Mouse (Mus musculus) neural tube, embryonic 12.5 days (tissue): ENCODE results near the gene Fam222a. TPM values are rescaled to one million over a fixed set of nuclear protein-coding genes. Genes with fewer than 3 reads are reported as not detected.

Source experiments
- ATAC-seq: fragments of 200-750 bp; cut with Nextera tagmentation; 2 replicates; pipeline ENCODE4 v1.8.0; 2017; ENCODE audit warnings: low read depth, mild to moderate bottlenecking, moderate TSS enrichment, moderate library complexity; ENCODE audit not compliant: low FRiP score
- H3K27ac ChIP-seq: fragments of 300-500 bp; sonication (generic); 2 replicates; pipeline ENCODE4 v1.5.1; 2016
- H3K27me3 ChIP-seq: fragments of 300-500 bp; sonication (generic); replicated peaks from 2 replicates; pipeline ENCODE4 v1.6.1; 2016; ENCODE audit warnings: mild to moderate bottlenecking
- H3K36me3 ChIP-seq: fragments of 300-500 bp; sonication (generic); 2 replicates; pipeline ENCODE4 v1.6.1; 2016; ENCODE audit warnings: mild to moderate bottlenecking
- H3K4me1 ChIP-seq: fragments of 300-500 bp; sonication (generic); 2 replicates; pipeline ENCODE4 v1.6.1; 2016
- H3K4me2 ChIP-seq: fragments of 300-500 bp; sonication (generic); replicated peaks from 2 replicates; pipeline ENCODE4 v1.6.1; 2016; ENCODE audit warnings: mild to moderate bottlenecking
- H3K4me3 ChIP-seq: fragments of 300-500 bp; sonication (generic); 2 replicates; pipeline ENCODE4 v1.5.1; 2016
- H3K9ac ChIP-seq: fragments of 300-500 bp; sonication (generic); 2 replicates; pipeline ENCODE4 v1.6.1; 2016; ENCODE audit warnings: mild to moderate bottlenecking
- H3K9me3 ChIP-seq: fragments of 300-500 bp; sonication (generic); 2 replicates; pipeline ENCODE4 v1.6.1; 2016; ENCODE audit warnings: mild to moderate bottlenecking
- WGBS: fragments of 180-500 bp; shearing (Covaris S2); methylation state at CpG from one replicate; pipeline ENCODE4 v1.1.7; 2016; 5-methylcytosine and 5-hydroxymethylcytosine counted together
- polyA plus RNA-seq: library from polyadenylated mRNA; unstranded; fragments of >200 nt; fragmentation: Nextera tagmentation; extraction: Ambion mirVana; gene quantifications from 2 replicates; pipeline ENCODE4 v1.2.1, GENCODE M21; 2016

Fam222a gene
- polyA plus RNA-seq, 1 experiment from 2014 or later = 8.0 TPM

DNA sequence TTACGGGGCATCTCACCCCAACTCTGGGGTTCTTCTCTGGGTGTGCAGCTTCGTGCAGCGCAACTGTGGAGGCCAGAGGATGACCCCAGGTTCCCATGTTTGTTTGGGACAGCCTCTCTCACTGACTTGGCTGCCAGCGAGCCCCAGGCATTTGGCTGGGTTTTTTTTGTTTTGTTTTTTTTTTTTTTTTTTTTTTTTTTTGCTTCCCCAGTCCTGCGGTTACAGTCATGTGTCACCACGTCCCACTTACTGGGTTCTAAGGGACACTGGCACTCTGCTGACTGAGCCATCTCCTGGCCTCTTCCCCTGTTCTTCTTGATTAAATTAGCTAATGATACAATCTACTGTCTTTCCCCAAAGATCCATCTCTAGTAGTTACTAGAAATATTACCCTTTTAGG is 29.8 kb downstream of the Fam222a start:
- Histone ChIP-seq H3K36me3 (peaks cover 12% of the 10 kb centered on the region; the same call in 1 of the 2 replicates), H3K27ac (no peak overlapping the region), H3K9me3 (no peaks in the 10 kb centered on the region), H3K4me1 (peaks cover 34% of the 10 kb centered on the region), H3K27me3 (no peaks in the 10 kb centered on the region), H3K9ac (no peak overlapping the region), H3K4me3 (no peak overlapping the region), H3K4me2 (no peak overlapping the region)
- no peak for ATAC-seq
- 72% methylated on average over 6 of the region's 6 CpGs for WGBS

DNA sequence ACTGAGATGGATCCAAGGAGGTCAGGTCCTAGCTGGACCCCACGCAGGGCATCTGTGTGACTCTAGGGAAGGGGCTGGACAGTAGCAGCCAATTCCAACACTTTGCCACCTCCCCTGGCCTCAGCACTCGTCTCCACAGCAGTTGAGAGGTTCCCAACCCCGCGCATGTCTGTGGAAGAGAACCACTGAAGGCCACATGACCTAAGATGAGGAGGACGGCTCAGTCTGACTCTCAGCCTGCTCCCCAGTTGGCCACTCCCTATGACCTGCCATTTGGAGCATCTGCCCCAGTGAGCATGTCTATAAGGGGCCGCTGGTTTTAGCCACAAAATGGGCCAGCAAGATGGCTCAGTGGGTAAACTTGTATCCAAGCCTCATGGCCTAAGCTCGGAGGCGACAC is 34.2 kb downstream of the Fam222a start:
- Histone ChIP-seq H3K36me3 (no peaks in the 10 kb centered on the region), H3K4me3 (no peak overlapping the region), H3K9me3 (no peaks in the 10 kb centered on the region), H3K27me3 (no peaks in the 10 kb centered on the region), H3K4me2 (no peak overlapping the region), H3K27ac (no peak overlapping the region), H3K4me1 (peaks cover 32% of the 10 kb centered on the region), H3K9ac (no peak overlapping the region)
- WGBS = 80% methylated on average over 8 of the region's 8 CpGs
- no peak for ATAC-seq

DNA sequence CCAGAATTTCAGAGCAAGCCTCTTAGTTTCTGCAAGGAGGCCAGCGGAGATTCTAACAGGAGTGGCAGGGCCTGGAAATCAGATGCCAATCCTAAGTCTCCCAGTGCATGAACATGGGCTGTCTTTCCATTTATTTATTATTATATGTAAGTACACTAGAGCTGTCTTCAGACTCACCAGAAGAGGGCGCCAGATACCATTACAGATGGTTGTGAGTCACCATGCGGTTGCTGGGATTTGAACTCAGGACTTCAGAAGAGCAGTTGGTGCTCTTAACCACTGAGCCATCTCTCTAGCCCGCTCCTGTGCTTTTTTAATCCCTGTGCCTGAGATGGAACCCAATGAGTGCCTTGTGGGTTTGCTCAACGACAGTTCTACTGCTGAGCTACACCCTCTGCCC is 36.2 kb downstream of the Fam222a start:
- Histone ChIP-seq H3K4me1 (peaks cover 47% of the 10 kb centered on the region), H3K27me3 (no peaks in the 10 kb centered on the region), H3K36me3 (no peaks in the 10 kb centered on the region), H3K27ac (peak overlapping the region; percentile 15; the same call in 1 of the 2 replicates), H3K4me3 (no peak overlapping the region), H3K9ac (no peak overlapping the region), H3K9me3 (no peaks in the 10 kb centered on the region), H3K4me2 (no peak overlapping the region)
- no peak for ATAC-seq
- WGBS = 82% methylated on average over 5 of the region's 5 CpGs

DNA sequence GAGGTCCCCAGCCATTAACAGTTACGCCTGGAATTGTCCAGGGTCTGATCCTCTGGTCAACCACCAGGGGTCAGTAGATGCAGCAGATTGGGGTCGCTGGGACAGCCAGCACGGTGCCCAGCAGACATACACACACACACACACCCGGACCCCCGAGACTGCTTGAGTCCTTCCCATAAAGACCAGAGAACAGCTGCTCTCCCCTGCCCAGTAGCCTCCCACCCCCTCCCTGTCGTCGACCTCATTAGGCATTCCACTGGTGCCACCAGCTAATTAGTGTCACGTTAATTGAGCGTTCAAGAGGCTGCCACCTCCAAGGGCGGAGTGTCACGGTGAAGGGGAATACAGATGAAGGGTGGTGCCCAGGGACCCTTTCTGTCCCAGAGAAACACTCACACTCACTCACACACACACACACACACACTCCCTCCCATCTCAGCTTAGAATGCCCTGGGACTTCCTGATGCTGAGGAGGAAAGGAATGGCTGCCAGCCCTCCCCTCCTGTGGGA is 37.0 kb downstream of the Fam222a start:
- Histone ChIP-seq H3K4me1 (peaks cover 53% of the 10 kb centered on the region), H3K36me3 (no peaks in the 10 kb centered on the region), H3K9ac (no peak overlapping the region), H3K27ac (peak overlapping the region; percentile 53; the same call in 1 of the 2 replicates), H3K27me3 (no peaks in the 10 kb centered on the region), H3K9me3 (no peaks in the 10 kb centered on the region), H3K4me3 (no peak overlapping the region), H3K4me2 (peak overlapping the region; percentile 34)
- peak; percentile 64 for ATAC-seq
- 12% methylated on average over 11 of the region's 11 CpGs for WGBS

DNA sequence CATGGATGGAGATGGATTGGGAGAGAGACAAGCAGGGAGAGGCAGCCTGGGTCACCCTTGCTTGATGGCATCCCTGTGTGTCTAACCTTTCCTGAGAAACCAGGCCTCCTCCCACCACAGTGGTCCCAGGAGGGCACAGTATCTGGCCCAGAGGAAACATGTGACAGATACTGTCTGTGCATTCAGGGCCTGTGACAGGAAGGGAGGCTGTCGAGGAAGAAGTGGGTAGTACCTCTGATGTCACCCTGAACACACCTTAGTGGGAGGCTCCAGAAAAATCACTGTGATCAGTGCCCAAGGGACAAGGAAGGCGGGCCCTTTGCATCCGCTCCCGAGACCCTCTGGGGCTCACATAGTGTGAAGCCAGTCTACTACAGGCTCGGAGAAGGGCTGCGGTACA is 38.2 kb downstream of the Fam222a start:
- Histone ChIP-seq H3K27me3 (peaks cover under 1% of the 10 kb centered on the region; the same call in 1 of the 2 replicates), H3K4me1 (peaks cover 53% of the 10 kb centered on the region), H3K36me3 (peaks cover 4% of the 10 kb centered on the region), H3K4me3 (no peak overlapping the region), H3K9ac (no peak overlapping the region), H3K4me2 (no peak overlapping the region), H3K27ac (no peak overlapping the region; the same call in 1 of the 2 replicates), H3K9me3 (no peaks in the 10 kb centered on the region)
- ATAC-seq = no peak
- WGBS = 85% methylated on average over 6 of the region's 6 CpGs

DNA sequence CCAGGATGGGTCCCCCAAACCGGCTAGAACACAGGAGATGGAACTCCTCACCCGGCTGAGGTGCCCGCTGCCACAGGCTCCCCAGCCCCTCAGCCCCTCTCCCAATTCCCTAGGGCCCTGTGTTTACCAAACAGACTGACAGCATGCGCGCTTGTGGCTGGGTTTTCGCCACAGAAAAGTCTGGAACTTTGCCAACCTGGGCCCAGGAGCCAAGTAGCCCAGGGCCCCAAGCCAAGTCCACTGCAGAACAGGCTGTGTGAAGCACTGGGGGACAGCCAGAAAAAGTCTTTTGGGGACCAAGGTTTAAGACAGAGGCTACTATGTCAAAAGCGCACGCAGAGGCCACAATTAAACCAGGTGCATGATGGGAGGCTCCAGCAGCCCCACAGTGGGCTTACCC is 39.8 kb downstream of the Fam222a start:
- Histone ChIP-seq H3K9me3 (no peaks in the 10 kb centered on the region), H3K27ac (no peak overlapping the region), H3K4me1 (peaks cover 53% of the 10 kb centered on the region), H3K4me3 (no peak overlapping the region), H3K9ac (no peak overlapping the region), H3K27me3 (peaks cover 5% of the 10 kb centered on the region; the same call in 1 of the 2 replicates), H3K36me3 (peaks cover 20% of the 10 kb centered on the region), H3K4me2 (no peak overlapping the region)
- ATAC-seq = no peak
- 76% methylated on average over 8 of the region's 8 CpGs for WGBS

DNA sequence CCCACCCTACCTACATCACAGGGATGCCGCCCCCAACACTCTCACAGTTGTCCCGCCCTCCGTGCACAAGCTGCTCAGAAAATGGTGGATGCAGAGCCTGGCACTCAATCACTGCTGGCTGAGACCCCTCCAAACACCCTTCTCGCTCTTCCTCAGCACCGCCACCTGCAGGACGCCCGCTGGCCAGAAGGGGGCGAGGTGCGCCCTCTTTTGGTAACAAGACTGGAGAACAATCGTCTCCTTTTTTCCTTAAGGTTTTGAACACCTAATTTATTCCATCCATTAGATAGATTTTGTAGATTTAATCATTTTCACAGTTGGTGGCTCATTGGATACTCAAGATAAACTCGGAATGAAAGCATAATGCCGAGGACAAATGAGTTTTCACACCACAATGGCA is 40.7 kb downstream of the Fam222a start:
- Histone ChIP-seq H3K9me3 (no peaks in the 10 kb centered on the region), H3K4me3 (no peak overlapping the region), H3K9ac (no peak overlapping the region), H3K27me3 (peaks cover 5% of the 10 kb centered on the region; the same call in 1 of the 2 replicates), H3K36me3 (peaks cover 22% of the 10 kb centered on the region), H3K4me1 (peaks cover 53% of the 10 kb centered on the region), H3K27ac (no peak overlapping the region), H3K4me2 (peak overlapping the region; percentile 28; the same call in 1 of the 2 replicates)
- peak; percentile 38; the same call in 1 of the 2 replicates for ATAC-seq
- WGBS = 6% methylated on average over 12 of the region's 12 CpGs

DNA sequence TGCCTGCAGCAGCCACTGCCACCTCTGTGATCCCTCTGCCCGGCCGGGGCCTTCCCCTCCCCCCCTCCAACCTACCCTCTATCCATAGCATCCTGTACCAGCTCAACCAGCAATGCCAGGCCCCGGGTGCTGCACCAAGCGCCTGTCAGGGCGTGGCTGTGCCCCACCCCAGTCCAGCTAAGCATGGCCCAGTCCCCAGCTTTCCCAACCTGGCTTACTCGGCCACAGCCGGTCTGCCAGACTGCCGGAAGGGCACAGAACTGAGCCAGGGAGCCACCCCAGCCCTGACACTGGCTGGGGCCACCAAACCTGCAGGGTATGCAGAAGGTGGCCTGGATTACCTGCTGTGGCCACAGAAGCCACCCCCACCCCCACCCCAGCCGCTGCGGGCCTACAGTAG is 43.4 kb downstream of the Fam222a start:
- H3K4me3 ChIP-seq = no peak overlapping the region
- ATAC-seq = no peak
- no peak overlapping the region for H3K9ac ChIP-seq
- H3K27ac ChIP-seq = no peak overlapping the region
- 91% methylated on average over 10 of the region's 10 CpGs for WGBS
- H3K4me1 ChIP-seq = peaks cover 31% of the 10 kb centered on the region
- H3K4me2 ChIP-seq = no peak overlapping the region
- H3K27me3 ChIP-seq = peaks cover 5% of the 10 kb centered on the region; the same call in 1 of the 2 replicates
- no peaks in the 10 kb centered on the region for H3K9me3 ChIP-seq
- peaks cover 22% of the 10 kb centered on the region for H3K36me3 ChIP-seq

DNA sequence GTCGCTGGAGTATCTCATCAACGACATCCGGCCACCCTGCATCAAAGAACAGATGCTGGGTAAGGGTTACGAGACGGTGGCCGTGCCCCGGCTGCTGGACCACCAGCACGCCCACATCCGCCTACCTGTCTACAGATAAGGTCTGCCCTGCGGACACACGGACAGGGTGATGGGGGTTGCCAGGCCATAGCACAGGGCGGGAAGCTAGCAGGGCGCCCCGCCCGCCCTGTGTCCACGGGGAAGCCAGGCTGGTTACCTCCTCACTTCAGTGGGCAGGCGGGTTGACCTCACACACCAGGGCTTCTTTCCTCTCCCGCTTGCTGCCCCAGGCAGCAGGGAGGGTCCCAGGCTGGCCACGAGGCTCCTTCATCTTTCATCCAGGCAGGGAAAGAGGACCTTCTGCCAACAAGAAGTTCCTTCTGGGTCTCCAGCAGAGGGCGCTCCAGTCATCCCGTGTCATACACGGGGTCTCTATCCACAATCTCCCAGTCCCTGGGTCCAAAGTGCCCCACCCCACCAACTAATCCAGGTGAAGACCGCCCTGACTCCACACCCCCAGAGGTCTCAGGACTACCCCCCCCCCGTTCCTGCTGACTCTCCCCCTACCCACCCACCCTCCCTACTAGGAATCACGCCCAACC is 44.3 kb downstream of the Fam222a start:
- Histone ChIP-seq H3K9ac (no peak overlapping the region), H3K9me3 (no peaks in the 10 kb centered on the region), H3K4me3 (no peak overlapping the region), H3K4me2 (no peak overlapping the region), H3K27ac (no peak overlapping the region), H3K27me3 (peaks cover 5% of the 10 kb centered on the region; the same call in 1 of the 2 replicates), H3K4me1 (peaks cover 23% of the 10 kb centered on the region), H3K36me3 (peaks cover 22% of the 10 kb centered on the region)
- WGBS = 75% methylated on average over 25 of the region's 25 CpGs
- ATAC-seq = no peak

DNA sequence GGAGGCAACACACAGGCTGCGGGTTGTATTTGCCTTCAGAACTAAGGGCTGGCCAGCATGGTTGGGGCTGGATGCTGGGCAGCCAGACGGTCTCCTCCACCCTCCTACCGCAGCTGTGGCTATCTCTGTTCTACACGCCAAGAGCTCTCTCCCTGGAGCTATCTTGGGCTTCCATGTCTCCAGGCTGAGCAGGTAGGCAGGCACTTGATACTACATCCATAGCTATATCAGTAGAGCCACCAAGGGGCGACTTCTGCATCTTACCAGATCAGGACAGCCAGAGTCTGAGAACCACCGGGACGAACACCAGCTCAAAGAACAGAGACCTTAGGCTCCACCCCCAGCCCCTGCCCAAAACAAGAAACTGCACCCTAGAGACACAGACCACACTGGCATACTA is 47.0 kb downstream of the Fam222a start:
- Histone ChIP-seq H3K36me3 (peaks cover 22% of the 10 kb centered on the region), H3K4me1 (no peaks in the 10 kb centered on the region), H3K9ac (no peak overlapping the region), H3K4me3 (no peak overlapping the region), H3K4me2 (no peak overlapping the region), H3K27me3 (peaks cover 5% of the 10 kb centered on the region; the same call in 1 of the 2 replicates), H3K27ac (no peak overlapping the region), H3K9me3 (no peaks in the 10 kb centered on the region)
- WGBS = 68% methylated on average over 7 of the region's 7 CpGs
- ATAC-seq = no peak

DNA sequence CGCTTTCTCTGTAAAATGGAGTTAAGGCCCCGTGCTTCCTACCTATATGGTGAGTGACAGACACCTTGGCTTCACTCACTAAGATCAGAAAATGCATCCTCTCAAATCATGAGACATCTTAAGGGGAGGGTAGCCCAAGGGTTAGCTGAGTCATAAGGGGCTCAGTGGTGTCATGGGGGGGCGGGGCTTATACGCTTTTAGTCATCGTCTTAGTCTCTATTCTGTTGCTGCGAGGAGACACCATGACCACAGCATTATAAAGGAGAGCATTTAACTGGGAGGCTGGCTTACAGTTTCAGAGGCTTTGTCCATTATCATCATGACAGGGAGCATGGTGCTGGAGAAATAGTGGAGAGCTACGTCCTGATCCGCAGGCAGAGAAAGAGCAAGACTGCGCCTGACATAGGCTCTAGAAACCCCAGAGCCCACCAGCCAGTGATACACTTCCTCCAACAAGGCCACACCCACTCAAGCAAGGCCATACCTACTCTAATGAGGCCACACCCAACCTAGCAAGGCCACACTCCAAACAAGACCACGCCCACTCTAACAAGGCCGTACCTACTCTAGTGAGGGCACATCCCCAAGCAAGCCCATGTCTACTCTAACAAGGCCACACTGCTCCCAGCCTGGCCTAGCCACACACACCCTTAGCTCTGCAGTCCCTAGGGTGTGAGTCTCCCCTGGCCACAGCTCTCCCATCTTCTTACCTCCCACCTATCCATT is 48.7 kb downstream of the Fam222a start:
- peaks cover 13% of the 10 kb centered on the region for H3K36me3 ChIP-seq
- no peaks in the 10 kb centered on the region for H3K4me1 ChIP-seq
- no peaks in the 10 kb centered on the region for H3K9me3 ChIP-seq
- no peak overlapping the region for H3K27ac ChIP-seq
- 83% methylated on average over 11 of the region's 11 CpGs for WGBS
- ATAC-seq = no peak
- no peak overlapping the region for H3K9ac ChIP-seq
- H3K4me2 ChIP-seq = no peak overlapping the region
- H3K27me3 ChIP-seq = no peaks in the 10 kb centered on the region
- H3K4me3 ChIP-seq = no peak overlapping the region

DNA sequence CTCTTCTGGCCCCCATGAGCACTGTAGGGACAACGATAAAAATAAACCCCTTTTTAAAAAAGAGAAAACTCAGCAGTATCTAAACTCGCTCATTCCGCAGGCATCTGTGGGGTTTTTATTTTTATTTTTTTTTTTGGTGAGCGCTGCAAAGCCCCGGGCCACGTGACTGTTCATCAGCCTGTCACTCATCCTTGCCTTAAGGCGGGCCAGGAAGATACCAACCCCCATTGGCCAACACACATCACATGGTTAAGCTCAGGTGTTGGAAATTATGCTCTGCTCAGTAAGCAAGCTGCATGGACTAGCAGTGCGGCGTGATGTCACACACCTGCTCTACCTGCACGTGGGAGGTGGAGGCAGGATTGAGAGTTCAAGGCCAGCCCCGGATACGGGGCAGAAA is 50.0 kb downstream of the Fam222a start:
- Histone ChIP-seq H3K36me3 (peaks cover under 1% of the 10 kb centered on the region; the same call in 1 of the 2 replicates), H3K27me3 (no peaks in the 10 kb centered on the region), H3K4me1 (no peaks in the 10 kb centered on the region), H3K4me3 (no peak overlapping the region), H3K9ac (no peak overlapping the region), H3K27ac (no peak overlapping the region), H3K4me2 (no peak overlapping the region), H3K9me3 (no peaks in the 10 kb centered on the region)
- ATAC-seq = no peak
- 82% methylated on average over 12 of the region's 12 CpGs for WGBS
